Mouse (Mus musculus): ENCODE data around the gene Cttnbp2. TPM values are rescaled to one million over a fixed set of nuclear protein-coding genes. Genes with fewer than 3 reads are reported as not detected.

Cttnbp2 gene
- polyA plus RNA-seq, 2 experiments = 21.3 to 33.9 TPM

DNA sequence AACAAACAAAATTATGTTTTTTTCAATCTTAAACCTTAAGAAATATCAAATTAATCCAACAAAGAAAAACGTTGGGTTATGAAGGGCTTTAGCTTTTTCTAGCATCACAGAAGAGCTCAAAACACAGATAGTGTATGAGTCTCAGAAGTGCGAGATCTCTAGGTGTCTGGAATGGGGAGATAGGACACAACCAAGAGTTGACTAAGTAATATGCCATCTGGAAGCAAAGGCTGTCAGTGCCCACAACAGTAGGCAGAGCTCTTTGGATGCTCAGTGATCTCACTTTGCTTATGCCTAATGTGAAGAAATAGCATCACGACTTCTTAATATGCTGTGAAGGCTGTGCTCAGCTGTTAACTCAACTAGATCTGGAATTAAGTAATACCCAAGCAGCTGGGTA, 72.3 kb downstream of the Cttnbp2 start:
- Histone ChIP-seq H3K27me3 (ENCODE audit: control insufficient read depth, insufficient read depth, low read length) (no peaks in the 10 kb centered on the region), H3K36me3 (ENCODE audit: control insufficient read depth, insufficient read depth, low read length) (0 out of 2 replicates have a peak, but pooled peaks cover 2% of the 10 kb centered on the region), H3K9ac (ENCODE audit: low read depth, low read length, severe bottlenecking) (no peak overlapping the region), H3K4me3 (replicated peaks; ENCODE audit: low read length) (no peak overlapping the region), H3K4me2 (replicated peaks; ENCODE audit: low read depth, low read length, severe bottlenecking) (no peak overlapping the region), H3K27ac (replicated peaks; ENCODE audit: low read depth, low read length) (no peak overlapping the region), H3K9me3 (ENCODE audit: control insufficient read depth, low read length) (no peaks in the 10 kb centered on the region), H3K4me1 (ENCODE audit: control insufficient read depth, insufficient read depth, low read length) (peaks cover 7% of the 10 kb centered on the region; the same call in 1 of the 2 replicates)
- DNase-seq (ENCODE audit: low spot score) (no peak), ATAC-seq (ENCODE audit: low FRiP score, low read depth) (no peak)
- no peak for TF ChIP-seq POLR2A (IDR thresholded peaks at IDR 0.05; ENCODE audit: borderline replicate concordance, extremely low read depth, insufficient read depth, insufficient read length)
- WGBS = 81% methylated on average over 3 of the region's 3 CpGs

DNA sequence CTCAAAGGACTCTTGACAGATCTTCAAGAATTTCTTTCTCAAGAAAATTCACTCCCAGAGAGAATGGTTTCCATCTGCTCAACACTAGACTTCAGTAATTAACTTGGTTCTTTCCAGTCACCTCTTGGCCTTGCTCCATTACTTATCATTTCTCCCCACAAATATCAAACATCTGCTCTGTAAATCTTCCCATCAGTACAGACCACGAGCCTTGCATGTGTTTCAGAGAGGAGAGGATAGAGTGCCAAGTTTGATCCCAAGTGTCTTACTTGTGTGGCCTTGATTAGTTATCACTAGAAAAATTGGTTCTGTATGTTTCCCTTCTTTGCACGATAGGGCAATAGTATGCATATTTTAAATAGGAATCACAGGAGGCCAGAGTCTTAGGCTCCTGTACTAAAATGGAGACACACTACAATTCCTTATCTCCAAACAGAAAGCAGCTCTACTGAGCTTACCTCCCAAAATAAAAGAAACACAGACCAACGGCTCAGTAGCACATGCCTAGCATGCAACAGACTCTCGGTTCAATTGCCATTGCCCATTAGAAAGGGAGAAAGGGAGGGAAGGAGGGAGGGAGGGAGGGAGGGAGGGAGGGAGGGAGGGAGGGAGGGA, 73.6 kb downstream of the Cttnbp2 start:
- no peaks in the 10 kb centered on the region for H3K27me3 ChIP-seq (ENCODE audit: control insufficient read depth, insufficient read depth, low read length)
- H3K4me2 ChIP-seq (replicated peaks; ENCODE audit: low read depth, low read length, severe bottlenecking) = no peak overlapping the region
- DNase-seq (ENCODE audit: low spot score) (peak; percentile 53), ATAC-seq (ENCODE audit: low FRiP score, low read depth) (no peak)
- WGBS = 30% methylated on average over 4 of the region's 4 CpGs
- peaks cover 4% of the 10 kb centered on the region; the same call in 1 of the 2 replicates for H3K4me1 ChIP-seq (ENCODE audit: control insufficient read depth, insufficient read depth, low read length)
- no peak overlapping the region for H3K4me3 ChIP-seq (replicated peaks; ENCODE audit: low read length)
- H3K9ac ChIP-seq (ENCODE audit: low read depth, low read length, severe bottlenecking) = no peak overlapping the region
- H3K27ac ChIP-seq (replicated peaks; ENCODE audit: low read depth, low read length) = no peak overlapping the region
- no peak for TF ChIP-seq POLR2A (IDR thresholded peaks at IDR 0.05; ENCODE audit: borderline replicate concordance, extremely low read depth, insufficient read depth, insufficient read length)
- H3K36me3 ChIP-seq (ENCODE audit: control insufficient read depth, insufficient read depth, low read length) = no peaks in the 10 kb centered on the region
- no peaks in the 10 kb centered on the region for H3K9me3 ChIP-seq (ENCODE audit: control insufficient read depth, low read length)

DNA sequence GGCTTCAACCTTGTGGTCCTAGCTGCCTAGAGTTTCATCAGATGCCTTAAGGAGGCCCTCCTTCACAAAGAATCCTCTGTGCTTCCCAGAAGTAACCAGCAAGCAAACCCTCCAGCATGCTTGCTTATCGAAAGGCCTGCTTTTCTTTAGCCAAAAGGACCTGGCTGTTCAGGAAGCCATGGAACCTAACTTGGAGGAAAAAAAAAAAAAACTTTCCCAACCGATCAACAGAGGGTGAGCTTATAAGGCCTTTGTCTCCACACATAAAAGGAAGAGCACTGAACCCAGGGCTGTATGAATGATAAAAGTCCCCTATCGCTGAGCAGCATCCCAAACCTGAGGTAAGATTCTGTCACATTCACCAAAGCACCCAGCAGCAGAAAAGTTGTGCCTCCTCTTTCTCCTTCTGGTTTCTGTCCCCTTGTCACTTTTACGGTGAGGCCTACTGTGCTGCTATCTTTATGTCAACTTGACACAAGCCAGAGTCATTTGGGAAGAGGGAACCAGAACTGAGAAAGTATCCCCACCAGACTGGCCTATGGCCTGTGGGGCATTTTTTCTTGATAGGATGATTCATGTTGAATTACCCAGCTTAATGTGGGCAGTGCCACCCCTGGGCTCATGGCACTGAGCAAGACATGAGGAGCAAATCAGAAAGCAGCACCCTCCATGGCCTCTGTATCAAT, 78.4 kb downstream of the Cttnbp2 start:
- no peak for TF ChIP-seq POLR2A (IDR thresholded peaks at IDR 0.05; ENCODE audit: borderline replicate concordance, extremely low read depth, insufficient read depth, insufficient read length)
- ATAC-seq (ENCODE audit: low FRiP score, low read depth) = no peak
- 33% methylated on average over 4 of the region's 4 CpGs for WGBS
- Histone ChIP-seq H3K9ac (ENCODE audit: low read depth, low read length, severe bottlenecking) (no peak overlapping the region), H3K4me3 (replicated peaks; ENCODE audit: low read length) (no peak overlapping the region), H3K27me3 (ENCODE audit: control insufficient read depth, insufficient read depth, low read length) (no peaks in the 10 kb centered on the region), H3K27ac (replicated peaks; ENCODE audit: low read depth, low read length) (no peak overlapping the region), H3K4me1 (ENCODE audit: control insufficient read depth, insufficient read depth, low read length) (no peaks in the 10 kb centered on the region), H3K9me3 (ENCODE audit: control insufficient read depth, low read length) (no peaks in the 10 kb centered on the region), H3K36me3 (ENCODE audit: control insufficient read depth, insufficient read depth, low read length) (peaks cover 14% of the 10 kb centered on the region; the same call in 1 of the 2 replicates), H3K4me2 (replicated peaks; ENCODE audit: low read depth, low read length, severe bottlenecking) (no peak overlapping the region)
- no peak for DNase-seq (ENCODE audit: low spot score)

DNA sequence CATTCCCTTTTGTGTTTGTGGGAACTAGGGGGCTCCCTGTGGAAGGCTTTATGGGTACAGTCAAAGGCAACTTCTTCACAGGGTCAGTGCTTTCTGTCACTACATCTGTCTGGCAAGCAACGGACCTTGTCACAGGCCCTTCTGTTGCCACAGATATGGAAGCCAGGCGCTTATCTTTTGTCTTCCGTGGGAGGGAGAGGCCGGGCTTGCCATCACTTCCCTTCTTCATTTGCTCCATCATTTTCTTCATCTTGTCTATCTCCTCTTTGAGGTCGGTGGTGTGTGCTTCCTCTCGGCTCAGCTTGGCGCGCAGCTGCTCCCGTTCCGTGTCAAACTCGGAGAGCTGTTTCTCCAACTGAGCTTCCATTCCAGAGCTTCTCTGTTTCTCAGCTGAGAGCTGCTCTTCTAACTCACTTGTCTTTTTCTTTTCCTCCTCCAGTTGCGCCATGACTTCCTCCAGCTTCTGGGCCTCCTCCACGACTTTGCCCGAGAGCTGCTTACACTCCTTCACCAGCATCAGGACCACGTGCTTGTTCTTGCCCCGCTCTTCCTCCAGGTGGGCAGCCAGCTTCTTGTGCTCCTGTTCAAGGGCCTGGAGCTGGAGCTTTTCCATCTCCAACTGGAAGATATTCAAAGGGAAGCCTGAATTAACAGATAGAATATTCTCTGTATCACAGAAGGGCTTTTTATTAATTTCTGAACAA, 79.7 kb downstream of the Cttnbp2 start:
- TF ChIP-seq POLR2A (IDR thresholded peaks at IDR 0.05; ENCODE audit: borderline replicate concordance, extremely low read depth, insufficient read depth, insufficient read length) = no peak
- WGBS = 92% methylated on average over 16 of the region's 16 CpGs

DNA sequence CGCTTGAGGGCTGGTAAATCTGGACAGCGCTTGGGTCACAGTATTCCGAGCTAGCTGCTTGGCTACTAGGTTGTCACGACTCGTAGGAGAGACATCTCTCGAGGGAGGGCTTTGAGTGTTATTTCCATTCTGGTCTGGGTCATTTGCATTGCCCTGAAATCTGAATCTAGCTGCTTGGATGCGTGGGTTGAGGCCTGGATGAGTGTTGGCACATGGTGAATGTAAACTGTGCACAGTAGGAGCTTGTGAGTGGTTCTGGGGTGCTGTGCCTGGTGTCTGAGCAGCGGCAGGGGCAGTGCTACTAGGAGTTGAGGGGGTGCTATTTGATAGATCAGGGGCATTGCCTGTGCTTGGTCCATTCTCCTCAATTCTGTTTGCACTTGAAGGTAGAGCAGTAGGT, 80.3 kb downstream of the Cttnbp2 start:
- DNase-seq (ENCODE audit: low spot score) (no peak), ATAC-seq (ENCODE audit: low FRiP score, low read depth) (no peak)
- no peak overlapping the region for H3K4me3 ChIP-seq (replicated peaks; ENCODE audit: low read length)
- no peaks in the 10 kb centered on the region for H3K4me1 ChIP-seq (ENCODE audit: control insufficient read depth, insufficient read depth, low read length)
- peaks cover 14% of the 10 kb centered on the region; the same call in 1 of the 2 replicates for H3K36me3 ChIP-seq (ENCODE audit: control insufficient read depth, insufficient read depth, low read length)
- no peak for TF ChIP-seq POLR2A (IDR thresholded peaks at IDR 0.05; ENCODE audit: borderline replicate concordance, extremely low read depth, insufficient read depth, insufficient read length)
- H3K27ac ChIP-seq (replicated peaks; ENCODE audit: low read depth, low read length) = no peak overlapping the region
- 85% methylated on average over 8 of the region's 8 CpGs for WGBS
- no peak overlapping the region for H3K9ac ChIP-seq (ENCODE audit: low read depth, low read length, severe bottlenecking)
- no peak overlapping the region for H3K4me2 ChIP-seq (replicated peaks; ENCODE audit: low read depth, low read length, severe bottlenecking)
- no peaks in the 10 kb centered on the region for H3K9me3 ChIP-seq (ENCODE audit: control insufficient read depth, low read length)
- no peaks in the 10 kb centered on the region for H3K27me3 ChIP-seq (ENCODE audit: control insufficient read depth, insufficient read depth, low read length)

More for the DNA sequence above, 79.7 kb downstream of the Cttnbp2 start:
- H3K4me3 ChIP-seq (replicated peaks; ENCODE audit: low read length) = no peak overlapping the region
- no peaks in the 10 kb centered on the region for H3K9me3 ChIP-seq (ENCODE audit: control insufficient read depth, low read length)
- no peak overlapping the region for H3K4me2 ChIP-seq (replicated peaks; ENCODE audit: low read depth, low read length, severe bottlenecking)
- H3K36me3 ChIP-seq (ENCODE audit: control insufficient read depth, insufficient read depth, low read length) = peaks cover 14% of the 10 kb centered on the region; the same call in 1 of the 2 replicates
- H3K9ac ChIP-seq (ENCODE audit: low read depth, low read length, severe bottlenecking) = no peak overlapping the region
- no peaks in the 10 kb centered on the region for H3K4me1 ChIP-seq (ENCODE audit: control insufficient read depth, insufficient read depth, low read length)
- H3K27me3 ChIP-seq (ENCODE audit: control insufficient read depth, insufficient read depth, low read length) = no peaks in the 10 kb centered on the region
- DNase-seq (ENCODE audit: low spot score) = no peak
- H3K27ac ChIP-seq (replicated peaks; ENCODE audit: low read depth, low read length) = no peak overlapping the region
- ATAC-seq (ENCODE audit: low FRiP score, low read depth) = no peak
